Mouse (Mus musculus): ENCODE measurements around the gene Arl16. TPM values are rescaled to one million over a fixed set of nuclear protein-coding genes. Genes with fewer than 3 reads are reported as not detected.

Gene Arl16
- polyA plus RNA-seq (2014; fragmentation: Illumina TruSeq; extraction: RNeasy Lipid Tissue Mini Kit (QIAGEN cat#74804); ENCODE audit: low read depth, low replicate concordance), result 10.9 TPM

DNA sequence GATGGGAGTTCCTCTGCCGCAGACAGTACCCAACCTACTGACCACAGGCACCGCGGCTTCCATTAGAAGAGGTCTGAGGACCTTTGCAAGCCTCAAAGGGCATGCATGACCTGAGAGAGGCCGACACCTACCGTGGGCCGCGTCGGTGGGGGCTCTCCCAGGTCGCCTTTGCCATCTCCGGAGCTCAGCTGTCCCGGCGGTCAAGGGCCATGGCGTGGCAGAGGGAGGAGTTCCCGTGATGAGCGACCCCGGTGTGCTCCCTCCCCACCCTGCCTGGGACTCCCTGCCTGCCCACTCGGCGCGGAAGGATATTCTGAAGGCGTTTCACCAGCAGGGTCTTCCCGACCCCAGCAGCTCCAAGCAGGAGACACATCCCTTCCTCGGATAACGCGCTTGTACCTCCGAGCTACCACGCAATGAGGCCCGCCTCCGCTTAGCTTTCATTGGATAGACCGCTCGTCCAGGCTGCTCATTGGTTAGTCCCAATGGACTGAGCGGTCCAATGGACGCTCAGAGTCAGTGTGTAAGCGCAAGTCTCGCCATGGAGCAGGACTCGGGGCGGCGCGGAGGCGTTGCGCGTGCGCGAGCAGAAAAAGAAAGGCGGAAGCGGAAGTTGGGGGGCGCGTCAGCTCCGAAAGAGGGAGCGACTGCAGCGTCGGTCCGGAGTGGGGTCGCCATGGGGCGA, at the start of gene Arl16:
Gene Arl16, minus strand, starts transcription at position 557 of the 685 bp plus-strand sequence.

DNA sequence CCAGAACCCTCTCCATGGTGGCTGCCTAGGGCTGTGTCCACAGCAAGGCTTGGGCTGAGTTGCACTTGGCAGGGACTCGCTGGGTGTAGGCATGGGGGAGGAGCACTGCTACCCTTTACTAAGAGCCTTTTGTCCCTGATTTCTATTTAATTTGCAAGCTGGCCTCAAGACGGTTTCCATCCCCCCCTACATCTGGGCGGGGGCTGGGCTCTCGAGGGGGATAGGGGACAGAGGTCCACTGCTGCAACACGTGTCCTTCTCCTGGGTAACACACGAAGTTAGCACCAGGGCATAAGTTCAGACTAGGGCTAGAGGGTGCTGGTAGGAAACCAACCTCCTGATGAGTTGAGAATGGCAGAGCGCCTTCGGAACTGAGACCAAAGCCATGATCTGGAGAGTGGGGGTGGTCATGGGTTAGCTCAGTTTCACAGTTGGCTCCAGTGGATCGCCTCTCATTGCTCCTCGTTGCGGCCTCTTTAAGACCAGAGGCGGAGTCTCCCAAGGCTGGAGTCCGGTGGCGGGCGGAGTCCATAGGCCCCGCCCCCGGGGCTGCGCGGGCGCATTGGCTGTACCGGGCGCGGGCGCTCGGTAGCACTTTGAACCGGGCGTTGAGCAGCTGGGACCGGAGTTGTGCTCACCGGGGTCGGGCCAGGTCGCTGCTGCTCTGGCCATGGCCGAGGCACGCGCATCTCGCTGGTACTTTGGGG, 24.1 kb upstream of the Arl16 start, which contains the start of gene Slc25a10:
Gene Slc25a10, plus strand, starts transcription at position 524 of the 707 bp plus-strand sequence.

DNA sequence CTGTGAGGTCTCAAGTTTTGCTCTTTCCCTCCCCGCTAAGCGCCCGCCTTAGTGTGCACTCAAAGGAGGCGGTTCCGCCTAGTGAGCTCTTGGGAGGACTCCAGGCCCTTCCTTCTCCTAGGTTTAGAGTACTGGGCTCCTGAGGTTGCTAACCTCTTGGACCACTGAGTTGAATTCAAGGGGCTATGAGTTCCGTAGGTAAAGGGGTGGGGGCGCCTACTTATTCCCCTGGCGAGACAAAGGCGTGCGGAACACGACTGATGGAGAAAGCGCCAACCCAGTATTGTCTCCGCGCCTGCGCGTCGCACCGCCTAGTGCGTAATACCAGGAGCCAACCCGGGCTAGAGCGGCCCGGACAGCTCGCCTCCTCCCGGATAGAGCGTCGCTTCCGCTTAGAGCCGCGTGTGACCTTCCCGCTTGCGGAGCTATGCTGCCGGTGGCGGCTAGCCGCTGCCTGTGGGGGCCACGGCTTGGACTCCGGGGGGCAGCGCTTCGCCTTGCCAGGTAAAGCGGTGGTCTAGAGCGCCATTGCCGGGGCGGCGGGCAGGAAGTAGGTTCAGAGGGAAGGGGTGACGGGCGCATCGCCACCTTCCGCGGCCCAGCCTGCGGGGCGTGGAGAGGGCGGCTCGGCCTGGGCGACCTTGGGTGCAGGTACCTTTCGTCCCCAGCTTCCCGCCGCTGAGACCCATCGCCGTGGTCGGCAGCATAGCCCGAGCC, 17.0 kb upstream of the Arl16 start, which contains the start of gene Mrpl12:
Gene Mrpl12, plus strand, starts transcription at position 349 of the 717 bp plus-strand sequence.

DNA sequence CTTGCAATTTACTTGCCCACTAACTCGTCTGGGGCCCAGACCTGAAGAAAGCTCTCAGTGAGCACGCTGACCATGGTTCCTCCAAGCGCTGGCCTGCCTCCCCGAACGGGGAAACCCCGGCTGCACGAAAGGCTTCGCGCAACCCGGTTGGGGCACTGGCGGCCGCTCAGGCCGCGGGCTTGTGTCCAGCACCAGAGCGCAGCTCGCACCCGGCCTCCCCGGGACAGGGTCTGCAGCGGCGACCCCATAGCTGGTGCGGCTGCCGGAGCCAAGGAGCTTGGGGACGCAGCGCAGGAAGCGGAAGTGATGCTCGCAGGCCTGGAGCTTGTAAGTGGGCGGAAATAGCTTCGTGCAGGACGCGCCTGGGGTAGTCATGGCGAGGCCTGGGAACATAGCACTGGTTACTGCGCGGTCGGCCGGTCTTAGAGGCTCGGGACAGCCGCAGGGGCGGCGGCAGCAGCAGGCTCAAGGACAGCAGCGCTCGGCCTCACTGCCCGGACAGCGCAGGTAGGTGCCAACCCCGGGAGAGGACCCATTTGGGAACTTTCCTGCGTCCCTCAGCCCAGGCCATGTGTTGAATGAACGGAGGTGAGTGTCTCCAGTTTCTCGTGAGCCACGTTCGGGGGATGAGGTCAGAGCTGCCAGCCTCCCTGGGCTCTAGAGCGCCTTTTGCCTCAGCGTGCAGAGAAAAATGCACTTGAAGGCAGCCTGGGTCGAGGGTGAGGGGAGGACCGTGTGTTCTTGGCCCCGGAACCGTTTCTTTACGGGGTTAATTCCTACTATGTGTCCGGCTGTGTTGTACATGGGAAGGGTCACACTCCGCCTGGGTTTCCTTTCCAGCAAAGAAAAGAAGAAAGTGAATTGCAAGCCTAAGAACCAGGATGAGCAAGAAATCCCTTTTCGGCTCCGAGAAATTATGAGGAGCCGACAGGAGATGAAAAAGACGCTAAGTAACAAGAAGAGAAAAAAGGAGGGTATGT, 9.3 kb downstream of the Arl16 start, which contains the start of the genes Oxld1 and Ccdc137:
Gene Oxld1, minus strand, starts transcription at position 297 of the 980 bp plus-strand sequence.
Gene Ccdc137, plus strand, starts transcription at position 344 of the 980 bp plus-strand sequence.

DNA sequence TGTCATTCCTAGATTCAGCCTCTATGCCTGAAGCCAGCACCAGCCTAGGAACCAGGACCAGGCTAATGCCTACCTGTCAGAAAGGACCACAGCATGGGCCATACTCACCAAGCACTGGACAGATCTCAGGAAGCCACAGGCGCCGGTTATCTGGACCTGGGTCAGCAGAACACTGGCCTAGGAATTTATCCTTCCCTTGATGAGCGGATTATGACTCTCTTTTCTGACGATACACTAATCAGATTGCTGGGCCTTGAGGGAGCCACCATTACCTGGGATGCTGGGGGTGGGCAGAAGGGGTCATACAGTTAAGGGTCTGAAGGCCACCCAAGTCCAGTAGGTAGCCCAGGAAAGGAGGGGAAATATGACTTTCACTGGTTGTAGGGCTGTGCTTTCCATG, 14.1 kb downstream of the Arl16 start, which contains the start of gene Pde6g:
Gene Pde6g, minus strand, starts transcription at position 195 of the 400 bp plus-strand sequence.

DNA sequence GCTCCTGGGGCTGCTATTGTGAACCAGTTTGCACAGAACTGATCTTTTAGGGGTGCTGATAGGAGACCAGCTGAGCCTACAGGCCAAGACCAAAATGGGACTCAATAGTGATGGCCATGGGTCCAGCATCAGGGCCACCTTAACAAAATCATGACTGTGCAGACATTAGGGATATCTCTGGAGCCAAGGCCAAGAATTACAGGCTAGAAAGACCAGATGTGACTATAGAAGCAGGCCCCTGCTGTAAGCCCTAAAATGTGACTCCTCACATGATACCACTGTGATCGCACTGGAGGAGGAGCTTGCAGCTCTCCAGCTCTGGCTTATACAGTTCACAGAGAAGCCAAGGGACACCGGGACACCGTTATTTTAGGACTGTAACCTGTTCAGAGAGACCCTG, 25.1 kb downstream of the Arl16 start, which contains the start of gene Tspan10:
Gene Tspan10, plus strand, starts transcription at position 301 of the 400 bp plus-strand sequence.

DNA sequence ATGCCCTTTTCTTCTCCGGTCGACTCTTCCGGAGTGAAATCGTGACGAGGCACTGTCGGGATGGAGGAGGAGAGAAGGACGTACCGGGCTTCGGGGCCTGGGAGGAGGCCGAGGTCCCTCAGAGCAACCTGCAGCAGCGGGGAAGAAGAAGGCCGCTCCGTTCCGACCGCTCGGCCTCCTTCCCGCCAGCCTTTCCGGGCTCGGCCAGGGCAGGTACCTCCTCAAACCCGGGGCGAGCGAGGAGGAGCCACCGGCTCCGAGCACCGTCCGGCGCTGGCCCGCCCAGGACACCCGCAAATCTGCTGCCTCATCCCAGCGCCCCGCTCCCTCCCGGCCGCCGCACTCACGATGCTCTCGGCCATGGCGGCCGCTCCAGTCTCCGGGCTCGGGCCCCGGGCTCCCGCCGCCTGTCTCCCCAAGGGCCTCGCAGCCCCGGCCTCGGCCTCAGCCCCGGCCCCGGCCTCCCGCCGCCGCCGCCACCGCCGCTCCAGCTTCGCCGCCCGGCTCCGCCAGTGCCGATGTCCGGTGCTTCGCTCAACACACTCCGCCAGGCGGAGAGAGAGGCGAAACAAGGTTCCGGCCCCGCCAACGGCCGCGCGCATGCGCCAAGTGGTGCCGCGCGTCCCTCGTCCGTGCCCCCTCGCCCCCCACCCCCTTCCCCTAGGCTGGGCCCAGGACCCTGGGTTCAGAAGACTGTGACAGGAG, 30.1 kb downstream of the Arl16 start, which contains the start of gene Nploc4:
Gene Nploc4, minus strand, starts transcription at position 557 of the 705 bp plus-strand sequence.

Other genes with a start within 250 kb of the Arl16 start
- gene Bahcc1, start 234.7 kb downstream of the Arl16 start, polyA plus RNA-seq (2014; fragmentation: Illumina TruSeq; extraction: RNeasy Lipid Tissue Mini Kit (QIAGEN cat#74804); ENCODE audit: low read depth, low replicate concordance), result 0.41 TPM
- 418 TPM for gene Actg1, start 119.1 kb downstream of the Arl16 start, polyA plus RNA-seq (2014; fragmentation: Illumina TruSeq; extraction: RNeasy Lipid Tissue Mini Kit (QIAGEN cat#74804); ENCODE audit: low read depth, low replicate concordance)
- not detected for gene Fscn2, start 106.1 kb downstream of the Arl16 start, polyA plus RNA-seq (2014; fragmentation: Illumina TruSeq; extraction: RNeasy Lipid Tissue Mini Kit (QIAGEN cat#74804); ENCODE audit: low read depth, low replicate concordance)
- gene Faap100, start 88.8 kb downstream of the Arl16 start, polyA plus RNA-seq (2014; fragmentation: Illumina TruSeq; extraction: RNeasy Lipid Tissue Mini Kit (QIAGEN cat#74804); ENCODE audit: low read depth, low replicate concordance), result 0.15 TPM
- gene Nploc4, start 29.9 kb downstream of the Arl16 start, polyA plus RNA-seq (2014; fragmentation: Illumina TruSeq; extraction: RNeasy Lipid Tissue Mini Kit (QIAGEN cat#74804); ENCODE audit: low read depth, low replicate concordance), result 35.9 TPM
- gene Tspan10, start 25.0 kb downstream of the Arl16 start, polyA plus RNA-seq (2014; fragmentation: Illumina TruSeq; extraction: RNeasy Lipid Tissue Mini Kit (QIAGEN cat#74804); ENCODE audit: low read depth, low replicate concordance), result not detected
- gene Pde6g, start 14.1 kb downstream of the Arl16 start, polyA plus RNA-seq (2014; fragmentation: Illumina TruSeq; extraction: RNeasy Lipid Tissue Mini Kit (QIAGEN cat#74804); ENCODE audit: low read depth, low replicate concordance), result 0.14 TPM
- not detected for gene Oxld1, start 9.5 kb downstream of the Arl16 start, polyA plus RNA-seq (2014; fragmentation: Illumina TruSeq; extraction: RNeasy Lipid Tissue Mini Kit (QIAGEN cat#74804); ENCODE audit: low read depth, low replicate concordance)
- gene Ccdc137, start 9.5 kb downstream of the Arl16 start, polyA plus RNA-seq (2014; fragmentation: Illumina TruSeq; extraction: RNeasy Lipid Tissue Mini Kit (QIAGEN cat#74804); ENCODE audit: low read depth, low replicate concordance), result 6.0 TPM
- gene Mrpl12, start 17.0 kb upstream of the Arl16 start, polyA plus RNA-seq (2014; fragmentation: Illumina TruSeq; extraction: RNeasy Lipid Tissue Mini Kit (QIAGEN cat#74804); ENCODE audit: low read depth, low replicate concordance), result 3.0 TPM
- 0.31 TPM for gene Slc25a10, start 24.2 kb upstream of the Arl16 start, polyA plus RNA-seq (2014; fragmentation: Illumina TruSeq; extraction: RNeasy Lipid Tissue Mini Kit (QIAGEN cat#74804); ENCODE audit: low read depth, low replicate concordance)
- not detected for gene Gcgr, start 63.1 kb upstream of the Arl16 start, polyA plus RNA-seq (2014; fragmentation: Illumina TruSeq; extraction: RNeasy Lipid Tissue Mini Kit (QIAGEN cat#74804); ENCODE audit: low read depth, low replicate concordance)
- gene Mcrip1, start 82.1 kb upstream of the Arl16 start, polyA plus RNA-seq (2014; fragmentation: Illumina TruSeq; extraction: RNeasy Lipid Tissue Mini Kit (QIAGEN cat#74804); ENCODE audit: low read depth, low replicate concordance), result 3.2 TPM
- 2.5 TPM for gene Ppp1r27, start 83.5 kb upstream of the Arl16 start, polyA plus RNA-seq (2014; fragmentation: Illumina TruSeq; extraction: RNeasy Lipid Tissue Mini Kit (QIAGEN cat#74804); ENCODE audit: low read depth, low replicate concordance)
- gene P4hb, start 105.6 kb upstream of the Arl16 start, polyA plus RNA-seq (2014; fragmentation: Illumina TruSeq; extraction: RNeasy Lipid Tissue Mini Kit (QIAGEN cat#74804); ENCODE audit: low read depth, low replicate concordance), result 41.5 TPM
- gene Arhgdia, start 114.0 kb upstream of the Arl16 start, polyA plus RNA-seq (2014; fragmentation: Illumina TruSeq; extraction: RNeasy Lipid Tissue Mini Kit (QIAGEN cat#74804); ENCODE audit: low read depth, low replicate concordance), result 5.0 TPM
- gene Alyref, start 130.8 kb upstream of the Arl16 start, polyA plus RNA-seq (2014; fragmentation: Illumina TruSeq; extraction: RNeasy Lipid Tissue Mini Kit (QIAGEN cat#74804); ENCODE audit: low read depth, low replicate concordance), result 15.0 TPM
- gene Anapc11, start 130.8 kb upstream of the Arl16 start, polyA plus RNA-seq (2014; fragmentation: Illumina TruSeq; extraction: RNeasy Lipid Tissue Mini Kit (QIAGEN cat#74804); ENCODE audit: low read depth, low replicate concordance), result 9.5 TPM
- not detected for gene Npb, start 140.9 kb upstream of the Arl16 start, polyA plus RNA-seq (2014; fragmentation: Illumina TruSeq; extraction: RNeasy Lipid Tissue Mini Kit (QIAGEN cat#74804); ENCODE audit: low read depth, low replicate concordance)
- gene Pcyt2, start 150.3 kb upstream of the Arl16 start, polyA plus RNA-seq (2014; fragmentation: Illumina TruSeq; extraction: RNeasy Lipid Tissue Mini Kit (QIAGEN cat#74804); ENCODE audit: low read depth, low replicate concordance), result 6.7 TPM
- gene Sirt7, start 157.6 kb upstream of the Arl16 start, polyA plus RNA-seq (2014; fragmentation: Illumina TruSeq; extraction: RNeasy Lipid Tissue Mini Kit (QIAGEN cat#74804); ENCODE audit: low read depth, low replicate concordance), result 1.2 TPM
- 1.8 TPM for gene Mafg, start 166.0 kb upstream of the Arl16 start, polyA plus RNA-seq (2014; fragmentation: Illumina TruSeq; extraction: RNeasy Lipid Tissue Mini Kit (QIAGEN cat#74804); ENCODE audit: low read depth, low replicate concordance)
- 0.39 TPM for gene Pycr1, start 176.2 kb upstream of the Arl16 start, polyA plus RNA-seq (2014; fragmentation: Illumina TruSeq; extraction: RNeasy Lipid Tissue Mini Kit (QIAGEN cat#74804); ENCODE audit: low read depth, low replicate concordance)
- not detected for gene Myadml2, start 180.6 kb upstream of the Arl16 start, polyA plus RNA-seq (2014; fragmentation: Illumina TruSeq; extraction: RNeasy Lipid Tissue Mini Kit (QIAGEN cat#74804); ENCODE audit: low read depth, low replicate concordance)
- gene Notum, start 193.6 kb upstream of the Arl16 start, polyA plus RNA-seq (2014; fragmentation: Illumina TruSeq; extraction: RNeasy Lipid Tissue Mini Kit (QIAGEN cat#74804); ENCODE audit: low read depth, low replicate concordance), result not detected
- 4.5 TPM for gene Aspscr1, start 205.4 kb upstream of the Arl16 start, polyA plus RNA-seq (2014; fragmentation: Illumina TruSeq; extraction: RNeasy Lipid Tissue Mini Kit (QIAGEN cat#74804); ENCODE audit: low read depth, low replicate concordance)
- 2.4 TPM for gene Cenpx, start 246.1 kb upstream of the Arl16 start, polyA plus RNA-seq (2014; fragmentation: Illumina TruSeq; extraction: RNeasy Lipid Tissue Mini Kit (QIAGEN cat#74804); ENCODE audit: low read depth, low replicate concordance)
- gene Lrrc45, start 246.3 kb upstream of the Arl16 start, polyA plus RNA-seq (2014; fragmentation: Illumina TruSeq; extraction: RNeasy Lipid Tissue Mini Kit (QIAGEN cat#74804); ENCODE audit: low read depth, low replicate concordance), result 0.18 TPM

All from testis, adult 10 weeks (tissue).